Mouse (Mus musculus) erythroblast, embryonic 14.5 days (primary cell): ENCODE measurements at regions not wholly inside any gene's neighbourhood (a gene's known extent, or its start where the extent isn't known, plus 50 kb on each side); places are given as distances from the start of the nearest gene placed in this dataset.

Experiments used
- GATA1 ChIP-seq: IDR thresholded peaks from 2 replicates; pipeline ENCODE4 v1.6.1; 2012; ENCODE audit warnings: low read length, inconsistent platforms, mixed read lengths
- TAL1 ChIP-seq: IDR thresholded peaks from 3 replicates; pipeline ENCODE4 v1.6.1; 2012; ENCODE audit warnings: low read length, inconsistent platforms, mixed read lengths

DNA sequence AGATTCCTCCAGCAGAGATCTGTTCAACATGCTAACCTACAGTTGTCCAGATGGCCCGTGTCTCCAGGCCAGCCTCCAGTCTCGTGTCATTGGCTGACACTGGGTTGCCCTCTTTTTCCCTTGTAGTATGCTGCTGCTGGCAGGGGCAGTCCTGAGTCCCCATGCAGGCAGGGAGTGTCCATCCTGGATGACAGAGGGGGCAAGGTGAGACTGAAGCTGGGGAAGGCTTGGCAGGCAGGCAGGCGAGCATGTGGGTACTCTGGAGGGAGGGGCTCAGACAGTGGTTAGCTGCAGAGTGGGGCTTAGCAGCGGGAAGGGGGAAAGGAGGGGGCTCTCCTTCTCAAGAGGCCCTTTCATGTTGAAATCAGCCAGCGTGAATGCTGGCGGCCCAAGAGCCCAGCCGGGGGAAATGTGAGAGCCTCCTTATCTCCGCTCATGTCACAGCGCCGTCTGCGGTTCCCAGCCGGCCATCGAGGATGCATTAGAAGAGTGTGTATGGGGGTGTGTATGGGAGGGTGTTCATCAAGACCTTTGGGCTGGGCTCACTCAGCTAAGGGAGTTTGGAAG, 112.9 kb downstream of the Pja1 start:
- TF ChIP-seq TAL1 (no peak), GATA1 (no peak)
